Mouse (Mus musculus) forebrain, embryonic 12.5 days (tissue): ENCODE measurements at regions not wholly inside any gene's neighbourhood (a gene's known extent, or its start where the extent isn't known, plus 50 kb on each side); places are given as distances from the start of the nearest gene placed in this dataset.
A peak's percentile ranks its signal among the peaks of the same experiment; 100 is the strongest.

Experiments used
- ATAC-seq: fragments of 200-750 bp; cut with Nextera tagmentation; 2 replicates; pipeline ENCODE4 v1.8.0; 2017; ENCODE audit warnings: moderate TSS enrichment; ENCODE audit not compliant: low FRiP score
- H3K27ac ChIP-seq: fragments of 300-500 bp; sonication (generic); 2 replicates; pipeline ENCODE4 v1.5.1; 2016; ENCODE audit warnings: mild to moderate bottlenecking
- H3K27me3 ChIP-seq: fragments of 300-500 bp; sonication (generic); 2 replicates; pipeline ENCODE4 v1.6.1; 2016; ENCODE audit warnings: mild to moderate bottlenecking
- H3K36me3 ChIP-seq: fragments of 300-500 bp; sonication (generic); replicated peaks from 2 replicates; pipeline ENCODE4 v1.6.1; 2016; ENCODE audit warnings: mild to moderate bottlenecking
- H3K4me1 ChIP-seq: fragments of 300-500 bp; sonication (generic); 2 replicates; pipeline ENCODE4 v1.6.1; 2016
- H3K4me2 ChIP-seq: fragments of 300-500 bp; sonication (generic); 2 replicates; pipeline ENCODE4 v1.6.1; 2016; ENCODE audit warnings: mild to moderate bottlenecking, moderate library complexity
- H3K4me3 ChIP-seq: fragments of 300-500 bp; sonication (generic); replicated peaks from 2 replicates; pipeline ENCODE4 v1.5.1; 2016; ENCODE audit warnings: mild to moderate bottlenecking
- H3K9ac ChIP-seq: fragments of 300-500 bp; sonication (generic); 2 replicates; pipeline ENCODE4 v1.6.1; 2016; ENCODE audit warnings: mild to moderate bottlenecking
- H3K9me3 ChIP-seq: fragments of 300-500 bp; sonication (generic); 2 replicates; pipeline ENCODE4 v1.6.1; 2016
- WGBS: fragments of 180-500 bp; shearing (Covaris S2); methylation state at CpG from one replicate; pipeline ENCODE4 v1.1.7; 2016; 5-methylcytosine and 5-hydroxymethylcytosine counted together

GRCm38 (mm10) chr15:17932573-17932972 is 886.2 kb upstream of the Cdh10 start:
- H3K4me2 ChIP-seq, result no peak overlapping the region
- ATAC-seq, result peak; percentile 41; the same call in 1 of the 2 replicates
- no peak overlapping the region for H3K4me3 ChIP-seq
- no peaks in the 10 kb centered on the region for H3K27me3 ChIP-seq
- H3K9ac ChIP-seq, result no peak overlapping the region
- no peak overlapping the region for H3K27ac ChIP-seq
- no peaks in the 10 kb centered on the region for H3K36me3 ChIP-seq
- H3K9me3 ChIP-seq, result no peaks in the 10 kb centered on the region
- WGBS, result 78% methylated on average over 3 of the region's 3 CpGs
- no peaks in the 10 kb centered on the region for H3K4me1 ChIP-seq

GRCm38 (mm10) chr15:17933875-17934274 is 884.9 kb upstream of the Cdh10 start:
- no peak for ATAC-seq
- no peak overlapping the region for H3K9ac ChIP-seq
- H3K4me1 ChIP-seq, result no peaks in the 10 kb centered on the region
- no peak overlapping the region for H3K27ac ChIP-seq
- H3K36me3 ChIP-seq, result no peaks in the 10 kb centered on the region
- no peak overlapping the region for H3K4me2 ChIP-seq
- no peaks in the 10 kb centered on the region for H3K27me3 ChIP-seq
- no peak overlapping the region for H3K4me3 ChIP-seq
- H3K9me3 ChIP-seq, result no peaks in the 10 kb centered on the region
- WGBS, result 96% methylated on average over 15 of the region's 15 CpGs

GRCm38 (mm10) chr15:17935473-17935872 is 883.3 kb upstream of the Cdh10 start:
- no peak for ATAC-seq
- 75% methylated on average over 1 of the region's 1 CpGs for WGBS

GRCm38 (mm10) chr15:17962778-17963177 is 856.0 kb upstream of the Cdh10 start:
- ATAC-seq, result no peak
- Histone ChIP-seq H3K9me3 (no peaks in the 10 kb centered on the region), H3K27ac (no peak overlapping the region), H3K36me3 (no peaks in the 10 kb centered on the region), H3K27me3 (no peaks in the 10 kb centered on the region), H3K4me3 (no peak overlapping the region), H3K4me1 (no peaks in the 10 kb centered on the region), H3K9ac (no peak overlapping the region), H3K4me2 (no peak overlapping the region)
- 81% methylated on average over 1 of the region's 1 CpGs for WGBS

More at GRCm38 (mm10) chr15:17935473-17935872, 883.3 kb upstream of the Cdh10 start:
- Histone ChIP-seq H3K4me1 (no peaks in the 10 kb centered on the region), H3K4me3 (no peak overlapping the region), H3K27ac (no peak overlapping the region), H3K27me3 (no peaks in the 10 kb centered on the region), H3K9ac (no peak overlapping the region), H3K9me3 (no peaks in the 10 kb centered on the region), H3K4me2 (no peak overlapping the region), H3K36me3 (no peaks in the 10 kb centered on the region)

GRCm38 (mm10) chr15:17963240-17964209 is 855.2 kb upstream of the Cdh10 start:
- WGBS, result 63% methylated on average over 4 of the region's 4 CpGs
- no peaks in the 10 kb centered on the region for H3K27me3 ChIP-seq
- H3K4me2 ChIP-seq, result no peak overlapping the region
- H3K27ac ChIP-seq, result no peak overlapping the region
- no peaks in the 10 kb centered on the region for H3K36me3 ChIP-seq
- H3K9ac ChIP-seq, result no peak overlapping the region
- no peaks in the 10 kb centered on the region for H3K4me1 ChIP-seq
- no peaks in the 10 kb centered on the region for H3K9me3 ChIP-seq
- no peak overlapping the region for H3K4me3 ChIP-seq
- ATAC-seq, result no peak

GRCm38 (mm10) chr15:17987763-17988162 is 831.0 kb upstream of the Cdh10 start:
- Histone ChIP-seq H3K27ac (no peak overlapping the region), H3K4me1 (no peaks in the 10 kb centered on the region), H3K27me3 (no peaks in the 10 kb centered on the region), H3K36me3 (no peaks in the 10 kb centered on the region), H3K4me3 (no peak overlapping the region), H3K4me2 (no peak overlapping the region), H3K9ac (no peak overlapping the region), H3K9me3 (no peaks in the 10 kb centered on the region)
- 50% methylated on average over 1 of the region's 1 CpGs for WGBS
- ATAC-seq, result no peak

- no peak overlapping the region for H3K4me2 ChIP-seq
- H3K4me1 ChIP-seq, result no peaks in the 10 kb centered on the region
- 90% methylated on average over 6 of the region's 6 CpGs for WGBS
- no peaks in the 10 kb centered on the region for H3K36me3 ChIP-seq
- H3K27ac ChIP-seq, result no peak overlapping the region
- H3K27me3 ChIP-seq, result no peaks in the 10 kb centered on the region
- H3K9ac ChIP-seq, result no peak overlapping the region
- no peaks in the 10 kb centered on the region for H3K9me3 ChIP-seq
- no peak for ATAC-seq
- no peak overlapping the region for H3K4me3 ChIP-seq
These were observed 786.1 kb upstream of the Cdh10 start for GRCm38 (mm10) chr15:18032626-18033025.

GRCm38 (mm10) chr15:18052219-18053030 is 766.3 kb upstream of the Cdh10 start:
- Histone ChIP-seq H3K27me3 (no peaks in the 10 kb centered on the region), H3K27ac (no peak overlapping the region), H3K4me1 (peaks cover 4% of the 10 kb centered on the region; the same call in 1 of the 2 replicates), H3K4me3 (no peak overlapping the region), H3K9ac (no peak overlapping the region), H3K36me3 (no peaks in the 10 kb centered on the region), H3K9me3 (no peaks in the 10 kb centered on the region), H3K4me2 (no peak overlapping the region)
- 13% methylated on average over 3 of the region's 3 CpGs for WGBS
- peak; percentile 72; the same call in 1 of the 2 replicates for ATAC-seq

GRCm38 (mm10) chr15:18065515-18065914 is 753.2 kb upstream of the Cdh10 start:
- no peak overlapping the region for H3K27ac ChIP-seq
- H3K4me2 ChIP-seq, result no peak overlapping the region
- no peaks in the 10 kb centered on the region for H3K9me3 ChIP-seq
- H3K4me1 ChIP-seq, result no peaks in the 10 kb centered on the region
- no peaks in the 10 kb centered on the region for H3K36me3 ChIP-seq
- no peak overlapping the region for H3K9ac ChIP-seq
- H3K4me3 ChIP-seq, result no peak overlapping the region
- WGBS, result 86% methylated on average over 3 of the region's 3 CpGs
- H3K27me3 ChIP-seq, result no peaks in the 10 kb centered on the region
- no peak for ATAC-seq

- WGBS, result 87% methylated on average over 1 of the region's 1 CpGs
- Histone ChIP-seq H3K9ac (no peak overlapping the region), H3K4me2 (no peak overlapping the region), H3K4me3 (no peak overlapping the region), H3K9me3 (no peaks in the 10 kb centered on the region), H3K27ac (no peak overlapping the region), H3K36me3 (no peaks in the 10 kb centered on the region), H3K27me3 (no peaks in the 10 kb centered on the region), H3K4me1 (no peaks in the 10 kb centered on the region)
- ATAC-seq, result no peak
These were observed 739.1 kb upstream of the Cdh10 start for GRCm38 (mm10) chr15:18079644-18080043.
